Mouse (Mus musculus) erythroid progenitor cell, adult 5-6 weeks (primary cell): ENCODE measurements at regions not wholly inside any gene's neighbourhood (a gene's known extent, or its start where the extent isn't known, plus 50 kb on each side); places are given as distances from the start of the nearest gene placed in this dataset.

Source experiments
- ATAC-seq: replicated peaks from 2 replicates; pipeline ENCODE4 v1.8.0; 2016; ENCODE audit warnings: moderate number of reproducible peaks, mild to moderate bottlenecking, moderate TSS enrichment, inconsistent platforms; ENCODE audit not compliant: poor library complexity, low FRiP score, severe bottlenecking

DNA sequence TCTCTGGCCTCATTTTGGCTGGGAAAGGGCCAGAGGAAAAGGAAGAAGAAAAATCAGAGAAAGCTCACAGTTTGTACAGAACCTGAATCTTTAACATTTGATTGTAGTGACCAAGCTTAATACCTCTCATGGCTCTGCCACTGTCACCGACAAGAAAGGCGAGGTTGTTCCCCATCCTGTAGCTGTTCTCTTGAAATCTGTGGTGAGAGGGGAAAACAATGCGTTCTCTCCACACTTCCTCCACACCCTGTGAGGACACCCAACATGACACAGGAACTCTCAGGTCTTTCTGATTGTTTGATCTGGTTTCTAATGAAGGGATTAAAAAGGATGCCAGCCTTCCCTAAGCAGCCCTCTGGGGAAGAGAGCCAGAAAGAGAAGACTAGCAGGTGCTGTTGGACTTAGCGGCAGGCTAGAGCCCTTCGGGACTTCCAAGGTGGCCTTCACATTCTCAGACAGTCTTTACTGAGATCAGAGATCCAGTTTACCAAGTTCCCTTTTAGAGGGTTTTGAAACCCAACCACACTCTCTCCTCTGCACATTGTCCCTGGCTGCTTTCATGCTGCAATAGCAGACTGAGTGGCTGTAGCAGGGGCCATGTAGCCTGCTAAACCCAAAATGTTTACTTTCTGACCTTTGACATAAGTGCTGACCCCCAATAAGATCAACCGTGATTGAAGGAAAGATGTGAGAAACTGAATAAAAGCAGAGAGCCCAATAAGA is 98.5 kb upstream of the Pmfbp1 start:
- no peak for ATAC-seq

GRCm38 (mm10) chr8:109399616-109400015 is 94.2 kb upstream of the Pmfbp1 start:
- ATAC-seq = no peak

GRCm38 (mm10) chr8:109400192-109400591 is 93.6 kb upstream of the Pmfbp1 start:
- ATAC-seq = no peak

GRCm38 (mm10) chr8:109407913-109408312 is 85.9 kb upstream of the Pmfbp1 start:
- ATAC-seq = no peak

DNA sequence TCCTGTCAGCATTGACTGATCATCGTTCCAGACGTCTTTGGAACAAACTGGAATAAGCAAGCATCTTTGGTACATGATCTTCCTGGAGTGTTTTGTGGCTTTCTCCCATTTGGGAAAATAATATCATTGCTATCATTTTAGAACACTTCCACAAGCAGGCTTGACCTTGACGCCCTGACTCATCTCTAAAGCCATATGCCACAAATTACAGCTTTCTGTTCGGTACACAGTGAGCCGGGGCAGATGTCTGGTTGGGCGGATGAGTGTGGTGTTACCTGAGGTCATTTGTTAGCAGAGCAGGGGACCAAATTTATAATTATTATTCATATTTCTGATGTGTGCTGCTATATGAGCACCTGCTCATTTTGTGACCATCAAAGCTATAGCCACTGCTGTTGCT is 83.3 kb upstream of the Pmfbp1 start:
- no peak for ATAC-seq

- ATAC-seq = no peak
Observed at GRCm38 (mm10) chr8:109413386-109413785, 80.4 kb upstream of the Pmfbp1 start.

GRCm38 (mm10) chr8:109415315-109415714 is 78.5 kb upstream of the Pmfbp1 start:
- no peak for ATAC-seq

DNA sequence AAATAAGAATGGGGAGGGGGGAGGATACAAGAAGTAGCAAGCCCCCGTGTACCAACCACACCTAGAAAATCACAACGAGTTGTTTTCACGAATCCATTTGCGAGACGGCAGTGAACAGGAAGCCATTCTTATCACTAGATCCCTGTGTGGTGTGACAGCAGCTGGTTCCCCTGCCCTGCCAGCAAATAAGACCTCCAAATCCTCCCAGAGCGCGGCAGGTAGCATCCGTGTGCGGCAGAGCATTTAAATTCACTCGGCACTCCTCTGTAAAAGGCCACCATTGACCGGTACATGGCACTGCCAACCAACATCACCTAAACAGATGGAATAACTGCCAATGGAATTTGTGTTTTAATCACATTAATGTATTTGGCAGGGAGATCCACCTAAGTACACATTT is 77.9 kb upstream of the Pmfbp1 start:
- ATAC-seq = no peak

- ATAC-seq = no peak
Observed at GRCm38 (mm10) chr8:109416327-109417100, 77.3 kb upstream of the Pmfbp1 start.

- 0 out of 2 replicates have a peak, but pooled peaks have one; percentile 39 for ATAC-seq
Observed at GRCm38 (mm10) chr8:109417222-109417621, 76.6 kb upstream of the Pmfbp1 start.

GRCm38 (mm10) chr8:109417971-109418370 is 75.9 kb upstream of the Pmfbp1 start:
- no peak for ATAC-seq

GRCm38 (mm10) chr8:109419029-109419596 is 74.7 kb upstream of the Pmfbp1 start:
- ATAC-seq = no peak

- no peak for ATAC-seq
Observed at GRCm38 (mm10) chr8:109424004-109424403, 69.8 kb upstream of the Pmfbp1 start.

GRCm38 (mm10) chr8:109428551-109428950 is 65.3 kb upstream of the Pmfbp1 start:
- no peak for ATAC-seq

DNA sequence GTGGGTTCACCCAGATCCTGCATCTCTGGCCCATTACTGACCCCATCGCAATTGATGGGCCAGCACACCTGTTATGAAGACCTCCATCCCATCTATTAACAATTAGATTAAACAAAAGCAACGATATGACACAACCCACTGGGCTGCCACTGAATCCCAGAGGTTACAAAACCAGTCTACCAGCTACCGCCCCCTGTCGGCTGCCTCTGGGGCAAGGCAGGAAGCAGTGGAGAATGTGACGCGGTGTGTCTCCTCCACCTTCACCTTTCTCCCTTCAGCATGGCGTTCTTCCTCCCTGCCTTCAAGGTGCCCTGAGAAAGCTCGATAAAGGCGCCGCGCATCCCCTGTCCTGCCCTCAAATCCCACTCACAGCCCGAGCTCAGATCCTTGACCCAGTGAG is 59.3 kb upstream of the Pmfbp1 start:
- no peak for ATAC-seq

DNA sequence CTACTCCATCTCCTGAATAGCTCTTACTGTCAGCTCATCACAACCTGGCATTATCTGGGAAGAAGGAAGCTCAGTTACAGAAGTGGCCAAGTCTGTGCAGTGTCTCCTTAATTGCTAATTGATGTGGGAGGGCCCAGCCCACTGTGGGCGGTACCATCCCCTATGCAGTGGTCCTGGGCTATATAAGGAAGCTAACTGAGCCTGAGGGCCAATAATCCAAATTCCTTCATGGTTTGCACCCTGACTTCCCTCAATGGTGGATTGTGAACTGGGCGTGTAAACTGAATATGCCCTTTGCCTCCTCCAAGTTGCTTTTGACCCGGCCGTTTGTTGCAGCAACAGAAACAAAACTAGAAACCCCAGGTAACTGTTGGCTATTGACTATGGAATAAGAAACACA is 57.8 kb upstream of the Pmfbp1 start:
- no peak for ATAC-seq

- ATAC-seq = no peak
Observed at GRCm38 (mm10) chr8:109436830-109437567, 56.8 kb upstream of the Pmfbp1 start.

DNA sequence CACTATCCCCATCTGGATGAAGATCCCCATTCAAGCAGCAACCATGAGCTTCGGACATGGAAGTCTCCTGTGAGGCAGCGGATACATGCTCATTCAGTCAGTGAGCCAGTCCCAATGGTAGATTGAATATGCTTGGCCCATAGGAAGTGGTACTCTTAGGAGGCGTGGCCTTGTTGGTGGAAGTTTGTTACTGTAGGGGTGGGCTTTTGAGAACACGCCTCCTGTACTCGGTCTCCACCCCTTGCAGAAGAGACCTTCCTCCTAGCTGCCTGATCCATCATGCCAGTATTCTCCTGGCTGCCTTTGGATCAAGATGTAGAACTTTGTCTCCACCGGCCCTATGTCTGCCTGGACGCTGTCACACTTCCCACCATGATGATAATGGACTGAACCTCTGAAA is 55.3 kb upstream of the Pmfbp1 start:
- ATAC-seq = no peak
